Mouse (Mus musculus) olfactory bulb, adult 2 months (tissue): ENCODE data around the gene Sytl2. TPM values are rescaled to one million over a fixed set of nuclear protein-coding genes. Genes with fewer than 3 reads are reported as not detected.

Experiments used
- H3K27ac ChIP-seq: fragments of 200-500 bp; 2 replicates; pipeline ENCODE4 v1.5.1; 2012; ENCODE audit warnings: low read depth, low read length; ENCODE audit not compliant: insufficient read depth
- H3K4me1 ChIP-seq: fragments of 200-500 bp; 2 replicates; pipeline ENCODE4 v1.6.1; 2012; ENCODE audit warnings: low read length; ENCODE audit not compliant: control insufficient read depth, insufficient read depth
- H3K4me3 ChIP-seq: fragments of 200-500 bp; 2 replicates; pipeline ENCODE4 v1.5.1; 2012; ENCODE audit warnings: mild to moderate bottlenecking, low read depth, low read length, moderate library complexity; ENCODE audit not compliant: insufficient read depth
- CTCF ChIP-seq: fragments of 200-500 bp; IDR thresholded peaks from 2 replicates; pipeline ENCODE4 v1.5.1; 2012; ENCODE audit warnings: low read depth, mild to moderate bottlenecking, low read length, moderate library complexity; ENCODE audit not compliant: insufficient read depth
- POLR2A ChIP-seq: fragments of 200-500 bp; IDR thresholded peaks from 2 replicates; pipeline ENCODE4 v1.6.1; 2012; ENCODE audit warnings: mild to moderate bottlenecking, low read depth, low read length, moderate library complexity; ENCODE audit not compliant: insufficient read depth
- WGBS: fragments of 180-500 bp; shearing (Covaris S2); methylation state at CpG from one replicate; pipeline ENCODE4 v1.1.7; 2018; 5-methylcytosine and 5-hydroxymethylcytosine counted together
- polyA plus RNA-seq: library from polyadenylated mRNA; stranded (reverse); fragments of >200 nt; gene quantifications from 2 replicates; pipeline ENCODE4 v1.2.4, GENCODE M21; 2012; ENCODE audit warnings: low replicate concordance; ENCODE audit not compliant: missing spikeins, insufficient read depth, insufficient read length

The Sytl2 gene
- polyA plus RNA-seq, 1 experiment, result not detected

- no peak overlapping the region for H3K27ac ChIP-seq
- no peak overlapping the region for H3K4me3 ChIP-seq
- 28% methylated on average over 3 of the region's 3 CpGs for WGBS
These were observed 4.0 kb downstream of the Sytl2 start for GRCm38 (mm10) chr7:90306079-90306478.

GRCm38 (mm10) chr7:90306968-90307367, 4.9 kb downstream of the Sytl2 start:
- peaks cover 10% of the 10 kb centered on the region for H3K4me1 ChIP-seq
- no peak overlapping the region for H3K4me3 ChIP-seq
- WGBS, result 85% methylated on average over 1 of the region's 1 CpGs
- no peak for TF ChIP-seq POLR2A
- no peak overlapping the region for H3K27ac ChIP-seq

More at GRCm38 (mm10) chr7:90306079-90306478, 4.0 kb downstream of the Sytl2 start:
- no peak for TF ChIP-seq POLR2A
- no peak for TF ChIP-seq CTCF
- peaks cover 10% of the 10 kb centered on the region for H3K4me1 ChIP-seq

DNA sequence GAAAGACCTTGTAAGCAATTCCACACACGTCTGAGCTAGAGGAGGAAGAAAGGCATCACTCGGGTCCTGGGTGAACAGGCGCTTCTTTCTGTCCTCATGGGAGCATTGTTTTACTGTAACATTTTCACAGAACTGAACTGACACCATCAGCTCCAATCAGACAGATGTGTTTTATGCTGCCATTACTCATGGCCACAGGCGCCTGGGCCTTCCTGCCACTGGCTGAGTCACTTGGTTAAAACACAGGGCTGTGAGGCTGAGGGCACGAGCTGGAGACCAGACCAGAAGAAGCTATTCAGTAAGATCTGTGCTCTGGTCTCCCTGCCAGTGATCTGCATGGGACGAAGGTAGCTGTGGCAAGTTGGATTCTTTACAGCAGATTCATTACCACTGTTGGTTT, 6.0 kb downstream of the Sytl2 start:
- Histone ChIP-seq H3K4me1 (peaks cover 2% of the 10 kb centered on the region; the same call in 1 of the 2 replicates), H3K4me3 (no peak overlapping the region), H3K27ac (no peak overlapping the region)
- WGBS, result 88% methylated on average over 6 of the region's 6 CpGs
- TF ChIP-seq CTCF, result no peak

- Histone ChIP-seq H3K27ac (no peak overlapping the region), H3K4me1 (peaks cover 2% of the 10 kb centered on the region; the same call in 1 of the 2 replicates), H3K4me3 (no peak overlapping the region)
- TF ChIP-seq POLR2A (no peak), CTCF (no peak)
- WGBS, result 71% methylated on average over 7 of the region's 7 CpGs
These were observed 10.3 kb downstream of the Sytl2 start for GRCm38 (mm10) chr7:90312151-90312883.

DNA sequence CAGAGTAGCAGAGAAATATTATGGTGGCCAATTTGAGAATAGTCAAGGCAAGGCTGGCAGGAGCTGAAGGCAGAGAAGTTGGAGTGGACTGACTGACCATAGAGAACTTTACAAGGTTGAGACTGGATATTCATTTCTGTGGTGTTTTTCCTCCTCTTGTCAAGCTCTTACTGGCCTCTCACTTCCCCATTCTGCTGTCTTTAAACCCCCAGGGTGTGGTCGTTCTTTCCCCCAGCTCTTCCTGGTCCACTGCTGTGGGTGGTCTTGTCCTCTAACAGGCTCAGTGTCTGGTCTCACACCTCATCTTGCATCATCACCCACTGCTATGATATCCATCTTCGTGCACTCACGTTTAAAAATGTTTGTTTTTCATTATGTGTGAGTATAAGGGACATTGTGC, 11.4 kb downstream of the Sytl2 start:
- WGBS, result 74% methylated on average over 3 of the region's 3 CpGs

GRCm38 (mm10) chr7:90316823-90317222, 14.8 kb downstream of the Sytl2 start:
- H3K4me3 ChIP-seq, result no peak overlapping the region

More for the DNA sequence above, 11.4 kb downstream of the Sytl2 start:
- no peak overlapping the region for H3K4me3 ChIP-seq
- H3K4me1 ChIP-seq, result peaks cover 2% of the 10 kb centered on the region; the same call in 1 of the 2 replicates
- no peak for TF ChIP-seq CTCF
- no peak for TF ChIP-seq POLR2A
- no peak overlapping the region for H3K27ac ChIP-seq

GRCm38 (mm10) chr7:90319446-90319845, 17.4 kb downstream of the Sytl2 start:
- no peak overlapping the region for H3K4me3 ChIP-seq
- no peaks in the 10 kb centered on the region for H3K4me1 ChIP-seq
- H3K27ac ChIP-seq, result no peak overlapping the region
- WGBS, result 86% methylated on average over 1 of the region's 1 CpGs
- TF ChIP-seq CTCF (no peak), POLR2A (no peak)

More at GRCm38 (mm10) chr7:90316823-90317222, 14.8 kb downstream of the Sytl2 start:
- WGBS, result 91% methylated on average over 2 of the region's 2 CpGs
- TF ChIP-seq POLR2A (no peak), CTCF (no peak)
- peaks cover 2% of the 10 kb centered on the region; the same call in 1 of the 2 replicates for H3K4me1 ChIP-seq
- no peak overlapping the region for H3K27ac ChIP-seq

DNA sequence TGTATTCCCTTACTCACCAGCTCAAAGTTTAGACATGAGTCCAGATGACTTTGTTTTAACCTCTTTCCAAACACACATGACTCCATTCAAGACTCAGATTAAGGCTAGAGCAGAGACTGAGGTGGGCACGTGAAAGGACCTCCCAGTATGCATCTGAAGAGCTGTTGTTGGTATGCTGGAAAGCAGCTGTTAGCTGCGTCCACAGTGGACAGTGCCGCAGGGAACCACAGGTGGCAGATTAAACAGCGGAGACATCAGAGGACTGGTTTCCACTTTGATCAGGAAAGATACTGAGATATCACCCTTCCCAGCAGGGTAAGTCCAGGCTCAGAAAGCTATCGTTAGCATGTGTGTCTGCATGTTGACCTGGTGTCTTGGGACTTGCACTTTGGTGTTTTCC, 18.1 kb downstream of the Sytl2 start:
- WGBS, result 55% methylated on average over 5 of the region's 5 CpGs
- TF ChIP-seq POLR2A, result no peak
- no peak for TF ChIP-seq CTCF
- Histone ChIP-seq H3K4me1 (no peaks in the 10 kb centered on the region), H3K4me3 (no peak overlapping the region), H3K27ac (no peak overlapping the region)

- 91% methylated on average over 4 of the region's 4 CpGs for WGBS
These were observed 23.1 kb downstream of the Sytl2 start for GRCm38 (mm10) chr7:90325166-90325565.

DNA sequence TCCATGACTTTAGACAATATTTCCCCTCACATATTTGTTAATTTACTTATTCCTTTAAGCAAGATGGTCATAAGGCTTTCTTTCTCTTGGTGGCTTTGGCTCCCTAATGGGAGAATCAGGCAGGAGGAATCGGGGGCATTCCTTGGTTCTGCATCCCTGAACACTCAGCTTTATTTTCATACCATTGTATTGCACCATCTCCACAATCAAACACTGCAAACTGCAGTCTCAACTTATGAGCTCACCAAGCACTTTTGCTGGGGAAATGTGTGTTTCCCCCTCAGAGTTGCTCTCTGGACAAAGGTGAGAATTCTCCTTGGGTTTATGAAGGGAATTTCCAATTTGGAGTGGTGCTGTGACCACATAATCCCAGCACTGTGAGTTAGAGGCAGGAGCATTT, 28.1 kb downstream of the Sytl2 start:
- TF ChIP-seq CTCF (no peak), POLR2A (no peak)
- Histone ChIP-seq H3K27ac (no peak overlapping the region), H3K4me1 (no peaks in the 10 kb centered on the region), H3K4me3 (no peak overlapping the region)
- 53% methylated on average over 1 of the region's 1 CpGs for WGBS

More at GRCm38 (mm10) chr7:90325166-90325565, 23.1 kb downstream of the Sytl2 start:
- Histone ChIP-seq H3K4me3 (no peak overlapping the region), H3K4me1 (no peaks in the 10 kb centered on the region), H3K27ac (no peak overlapping the region)
- TF ChIP-seq POLR2A (no peak), CTCF (no peak)
